Mouse (Mus musculus): ENCODE data around the gene Abca7.
A peak's percentile ranks its signal among the peaks of the same experiment; 100 is the strongest.

The Abca7 gene

DNA sequence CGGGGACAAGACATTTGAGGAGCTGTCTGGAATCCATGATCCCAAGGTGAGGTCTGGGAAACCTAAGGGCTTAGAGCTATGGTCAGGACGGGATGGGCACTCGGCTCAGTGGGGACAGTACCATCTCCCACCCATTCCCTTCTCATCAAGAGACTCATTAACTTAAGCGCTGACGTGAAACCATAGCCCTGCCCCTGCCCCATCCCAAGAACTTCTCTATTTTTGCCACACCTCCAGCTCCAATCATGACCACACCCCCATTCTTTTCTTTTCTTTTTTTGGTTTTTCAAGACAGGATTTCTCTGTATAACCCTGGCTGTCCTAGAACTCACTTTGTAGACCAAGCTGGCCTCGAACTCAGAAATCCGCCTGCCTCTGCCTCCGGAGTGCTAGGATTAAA, 21.6 kb upstream of the Abca7 start:
- DNase-seq (ENCODE audit: low spot score in 2 of 2): no peak

GRCm38 (mm10) chr10:79976071-79976721, 20.1 kb upstream of the Abca7 start:
- DNase-seq (ENCODE audit: low spot score in 2 of 2): no peak

GRCm38 (mm10) chr10:79976722-79977107, 19.6 kb upstream of the Abca7 start:
- DNase-seq (ENCODE audit: low spot score in 2 of 2): no peak

DNA sequence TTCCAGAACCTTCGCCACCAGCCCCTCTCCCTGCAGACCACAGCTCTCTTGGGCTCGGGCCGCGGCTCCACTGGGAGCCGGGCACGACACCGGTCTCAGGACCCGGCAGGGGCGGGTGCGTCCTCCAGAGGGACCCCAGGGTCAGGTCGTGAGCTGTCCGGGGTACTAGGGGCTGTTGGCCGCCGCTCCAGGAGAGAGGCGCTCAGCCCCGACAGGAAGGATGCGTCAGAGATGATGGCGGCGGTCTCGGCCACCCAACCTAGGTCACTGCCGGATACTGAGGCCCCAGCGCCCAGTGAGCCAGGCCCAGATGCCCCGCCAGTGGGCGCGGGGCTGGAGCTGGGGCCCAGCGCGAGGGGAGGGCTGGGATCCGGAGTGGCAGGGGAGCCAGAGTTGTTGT, 19.0 kb upstream of the Abca7 start:
- DNase-seq (ENCODE audit: low spot score in 2 of 2): no peak

DNA sequence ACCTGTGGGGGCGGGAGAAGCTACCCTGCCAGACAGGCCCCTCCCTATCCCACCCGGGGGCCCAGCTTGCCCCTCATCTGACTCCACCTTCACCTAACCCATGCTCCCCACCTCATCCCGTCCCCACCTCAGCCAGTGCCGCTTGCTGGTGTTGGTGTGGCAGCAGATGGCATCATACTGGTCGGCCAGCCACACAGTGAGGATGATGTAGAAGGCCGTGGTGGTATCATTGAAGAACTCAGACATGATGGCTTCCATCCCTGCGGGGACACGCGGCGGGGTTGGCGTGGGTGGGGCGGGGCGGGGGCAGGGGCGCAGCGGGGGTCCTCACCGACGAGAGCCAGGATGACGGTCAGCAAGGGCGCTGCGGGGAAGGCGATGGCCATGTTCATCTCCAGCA, 18.2 kb upstream of the Abca7 start:
- no peak for DNase-seq (ENCODE audit: low spot score in 2 of 2)

- DNase-seq (ENCODE audit: low spot score in 2 of 2): no peak
Observed at GRCm38 (mm10) chr10:79979401-79980155, 16.7 kb upstream of the Abca7 start.

GRCm38 (mm10) chr10:79983205-79983604, 13.1 kb upstream of the Abca7 start:
- DNase-seq (ENCODE audit: low spot score in 2 of 2): no peak

GRCm38 (mm10) chr10:79983670-79984069, 12.6 kb upstream of the Abca7 start:
- peak; percentile 52 to 59 for DNase-seq (ENCODE audit: low spot score in 2 of 2)

GRCm38 (mm10) chr10:79984195-79984816, 12.0 kb upstream of the Abca7 start, which contains the start of gene Tmem259:
Gene Tmem259, minus strand, starts transcription at chr10:79984330.
- peak; percentile 76 to 81 for DNase-seq (ENCODE audit: low spot score in 2 of 2)

- DNase-seq (ENCODE audit: low spot score in 2 of 2): peak; percentile 97 to 99
Observed at GRCm38 (mm10) chr10:79984871-79985270, 11.4 kb upstream of the Abca7 start.

DNA sequence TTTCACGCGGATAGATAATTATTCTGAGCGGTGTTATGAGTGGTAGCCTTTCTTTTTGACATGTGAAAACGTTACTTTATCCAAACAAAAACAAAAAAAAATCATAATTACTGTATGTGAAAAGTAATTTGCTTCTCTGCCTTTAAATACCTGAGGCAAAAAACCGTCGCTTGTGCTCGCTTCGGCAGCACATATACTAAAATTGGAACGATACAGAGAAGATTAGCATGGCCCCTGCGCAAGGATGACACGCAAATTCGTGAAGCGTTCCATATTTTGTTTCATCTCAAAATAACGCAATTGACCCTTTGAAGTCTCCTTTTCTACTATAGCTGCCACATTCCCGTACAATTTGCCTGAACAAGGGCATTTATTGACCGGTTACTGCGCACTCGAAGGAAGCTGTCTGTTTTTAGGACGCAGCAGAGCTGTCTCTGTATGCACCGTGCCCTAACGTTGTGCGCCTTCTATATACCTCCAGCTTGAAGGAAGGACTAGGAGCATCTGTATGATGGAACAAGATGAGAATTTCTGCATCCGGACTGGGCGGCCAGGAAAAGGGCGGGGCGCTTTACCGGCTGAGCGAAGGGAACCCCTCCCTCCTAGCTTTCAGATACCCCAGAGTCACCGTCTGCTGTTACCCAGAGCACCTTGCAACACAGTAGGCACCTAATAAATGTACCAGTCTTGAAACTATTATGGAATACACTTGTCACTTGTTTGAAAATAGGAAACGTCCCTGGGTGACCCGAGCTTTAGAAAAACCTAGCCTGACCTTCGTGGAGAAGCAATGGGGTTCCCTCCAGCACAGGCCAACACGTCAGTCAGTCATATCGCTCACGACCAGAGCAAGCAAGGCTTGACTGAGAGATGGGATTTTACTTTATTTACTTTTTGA, 10.7 kb upstream of the Abca7 start:
- DNase-seq (ENCODE audit: low spot score in 2 of 2): peak; percentile 60 to 62

- DNase-seq (ENCODE audit: low spot score in 2 of 2): no peak
Observed at GRCm38 (mm10) chr10:79986232-79986878, 9.9 kb upstream of the Abca7 start.

DNA sequence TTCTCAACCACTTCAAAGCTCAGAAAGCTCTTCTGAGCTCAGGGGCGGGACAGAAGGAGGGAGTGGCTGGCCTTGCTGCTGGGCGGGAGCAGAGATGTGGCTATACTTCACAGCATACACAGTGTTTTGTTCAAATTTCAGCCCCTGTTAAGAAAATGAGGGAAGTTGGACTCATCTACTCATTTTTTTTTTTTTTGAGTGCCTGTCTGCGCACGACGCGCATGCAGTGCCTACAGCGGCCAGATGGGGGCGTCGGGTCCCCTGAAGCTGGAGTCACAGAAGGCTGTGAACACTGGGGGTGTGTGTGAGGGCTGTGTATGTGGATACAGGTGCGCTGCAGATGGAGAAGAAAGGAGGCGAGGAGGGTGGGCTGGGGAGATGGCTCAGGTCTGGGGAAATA, 9.3 kb upstream of the Abca7 start:
- DNase-seq (ENCODE audit: low spot score in 2 of 2): peak; percentile 57 to 75

GRCm38 (mm10) chr10:79987771-79988505, 8.4 kb upstream of the Abca7 start:
- no peak for DNase-seq (ENCODE audit: low spot score in 2 of 2)

DNA sequence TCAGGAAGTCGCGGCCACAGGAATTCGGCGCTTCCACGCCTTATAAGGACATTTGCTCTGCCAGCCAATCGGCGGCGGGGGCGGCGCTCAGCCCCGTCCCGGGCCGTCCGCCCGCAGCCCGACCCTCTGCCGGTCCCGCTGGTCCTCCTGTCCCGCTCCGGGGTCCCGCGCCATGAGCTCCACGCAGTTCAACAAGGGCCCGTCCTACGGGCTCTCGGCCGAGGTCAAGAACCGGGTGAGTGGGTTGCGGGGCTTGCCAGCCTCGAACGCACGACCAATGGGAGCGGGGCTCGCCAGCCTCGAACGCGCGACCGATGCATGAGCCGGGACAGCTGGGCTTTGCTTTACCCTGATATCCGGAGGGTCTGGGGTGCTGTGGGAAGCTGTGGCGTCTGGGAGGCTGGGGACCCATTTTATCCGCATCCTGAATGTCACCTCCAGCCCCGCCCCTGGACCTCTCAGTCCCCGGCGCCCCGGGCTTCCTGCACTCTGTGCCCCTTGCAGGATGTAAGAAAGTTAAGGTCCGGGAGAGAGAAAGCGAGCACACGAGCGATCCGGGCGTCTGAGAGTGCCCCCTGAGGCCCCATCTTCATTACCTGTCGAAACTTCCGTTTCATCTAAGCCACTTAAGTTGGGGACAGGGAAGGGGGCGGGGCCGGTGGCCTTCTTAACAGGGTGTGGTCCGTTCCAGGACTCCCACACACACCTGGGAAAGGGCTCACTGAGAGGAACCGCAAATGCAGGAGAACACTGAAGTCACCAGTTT, 7.6 kb upstream of the Abca7 start, which contains the start of gene Cnn2:
Gene Cnn2, plus strand, starts transcription at position 79 of the 766 bp plus-strand sequence.
- DNase-seq (ENCODE audit: low spot score in 2 of 2): no peak

GRCm38 (mm10) chr10:79989272-79989786, 7.0 kb upstream of the Abca7 start:
- no peak for DNase-seq (ENCODE audit: low spot score in 2 of 2)

- no peak for DNase-seq (ENCODE audit: low spot score in 2 of 2)
Observed at GRCm38 (mm10) chr10:79989870-79990269, 6.4 kb upstream of the Abca7 start.

GRCm38 (mm10) chr10:79991099-79991498, 5.2 kb upstream of the Abca7 start:
- DNase-seq (ENCODE audit: low spot score in 2 of 2): no peak

- no peak for DNase-seq (ENCODE audit: low spot score in 2 of 2)
Observed at GRCm38 (mm10) chr10:79991548-79991947, 4.7 kb upstream of the Abca7 start.

Data from right cerebral cortex, postnatal 36 days (tissue).